Mouse (Mus musculus) heart, postnatal 0 days (tissue): ENCODE results near the gene Il4ra. TPM values are rescaled to one million over a fixed set of nuclear protein-coding genes. Genes with fewer than 3 reads are reported as not detected.

Experiments used
- ATAC-seq: fragments of 200-750 bp; cut with Nextera tagmentation; 2 replicates; pipeline ENCODE4 v1.8.0; 2017; ENCODE audit warnings: low read depth, moderate number of reproducible peaks, moderate library complexity; ENCODE audit not compliant: insufficient read depth
- DNase-seq: peaks from one replicate; pipeline ENCODE4 v3.0.0-alpha.2; 2016; ENCODE audit warnings: low spot score
- H3K27ac ChIP-seq: fragments of 300-500 bp; sonication (generic); 2 replicates; pipeline ENCODE4 v1.5.1; 2014; ENCODE audit warnings: low read depth, mild to moderate bottlenecking
- H3K27me3 ChIP-seq: fragments of 300-500 bp; sonication (generic); 2 replicates; pipeline ENCODE4 v1.6.1; 2014; ENCODE audit warnings: low read length, mixed read lengths; ENCODE audit not compliant: control insufficient read depth, insufficient read depth
- H3K36me3 ChIP-seq: fragments of 300-500 bp; sonication (generic); replicated peaks from 2 replicates; pipeline ENCODE4 v1.6.1; 2014; ENCODE audit warnings: low read length, mixed read lengths; ENCODE audit not compliant: control insufficient read depth, insufficient read depth
- H3K4me1 ChIP-seq: fragments of 300-500 bp; sonication (generic); 2 replicates; pipeline ENCODE4 v1.6.1; 2014; ENCODE audit warnings: antibody characterized with exemption; ENCODE audit not compliant: control insufficient read depth, insufficient read depth
- H3K4me2 ChIP-seq: fragments of 300-500 bp; sonication (generic); 2 replicates; pipeline ENCODE4 v1.6.1; 2014; ENCODE audit warnings: low read depth, mild to moderate bottlenecking, low read length, moderate library complexity
- H3K4me3 ChIP-seq: fragments of 300-500 bp; sonication (generic); 2 replicates; pipeline ENCODE4 v1.5.1; 2014; ENCODE audit warnings: low read depth, low read length
- H3K9ac ChIP-seq: fragments of 300-500 bp; sonication (generic); replicated peaks from 2 replicates; pipeline ENCODE4 v1.6.1; 2014; ENCODE audit warnings: low read depth, low read length, mixed read lengths
- H3K9me3 ChIP-seq: fragments of 300-500 bp; sonication (generic); replicated peaks from 2 replicates; pipeline ENCODE4 v1.6.1; 2016; ENCODE audit warnings: low read length; ENCODE audit not compliant: control insufficient read depth
- CTCF ChIP-seq: IDR thresholded peaks from 2 replicates; pipeline ENCODE4 v1.5.1; 2016; ENCODE audit warnings: antibody characterized with exemption, control low read depth, low read depth
- EP300 ChIP-seq: IDR thresholded peaks from 2 replicates; pipeline ENCODE4 v1.6.1; 2016; ENCODE audit warnings: antibody characterized with exemption, low read depth
- WGBS: fragments of 180-500 bp; shearing (Covaris S2); extraction: QIAGEN DNeasy Blood & Tissue Kit; methylation state at CpG from one replicate; pipeline ENCODE4 v1.1.7; 2014; 5-methylcytosine and 5-hydroxymethylcytosine counted together
- polyA plus RNA-seq: library from polyadenylated mRNA; unstranded; fragments of >200 nt; fragmentation: Nextera tagmentation; extraction: Ambion mirVana; gene quantifications from 2 replicates; pipeline ENCODE4 v1.2.1, GENCODE M21; 2015
- total RNA-seq: library from RNA; depleted of rRNA; stranded (reverse); fragments of >200 nt; gene quantifications from 2 replicates; pipeline ENCODE4 v1.2.3, GENCODE M21; 2014; ENCODE audit warnings: low replicate concordance; rRNA removed

The Il4ra gene
- total and polyA plus RNA-seq, 2 experiments from 2014 or later: 4.8 to 30.7 TPM

DNA sequence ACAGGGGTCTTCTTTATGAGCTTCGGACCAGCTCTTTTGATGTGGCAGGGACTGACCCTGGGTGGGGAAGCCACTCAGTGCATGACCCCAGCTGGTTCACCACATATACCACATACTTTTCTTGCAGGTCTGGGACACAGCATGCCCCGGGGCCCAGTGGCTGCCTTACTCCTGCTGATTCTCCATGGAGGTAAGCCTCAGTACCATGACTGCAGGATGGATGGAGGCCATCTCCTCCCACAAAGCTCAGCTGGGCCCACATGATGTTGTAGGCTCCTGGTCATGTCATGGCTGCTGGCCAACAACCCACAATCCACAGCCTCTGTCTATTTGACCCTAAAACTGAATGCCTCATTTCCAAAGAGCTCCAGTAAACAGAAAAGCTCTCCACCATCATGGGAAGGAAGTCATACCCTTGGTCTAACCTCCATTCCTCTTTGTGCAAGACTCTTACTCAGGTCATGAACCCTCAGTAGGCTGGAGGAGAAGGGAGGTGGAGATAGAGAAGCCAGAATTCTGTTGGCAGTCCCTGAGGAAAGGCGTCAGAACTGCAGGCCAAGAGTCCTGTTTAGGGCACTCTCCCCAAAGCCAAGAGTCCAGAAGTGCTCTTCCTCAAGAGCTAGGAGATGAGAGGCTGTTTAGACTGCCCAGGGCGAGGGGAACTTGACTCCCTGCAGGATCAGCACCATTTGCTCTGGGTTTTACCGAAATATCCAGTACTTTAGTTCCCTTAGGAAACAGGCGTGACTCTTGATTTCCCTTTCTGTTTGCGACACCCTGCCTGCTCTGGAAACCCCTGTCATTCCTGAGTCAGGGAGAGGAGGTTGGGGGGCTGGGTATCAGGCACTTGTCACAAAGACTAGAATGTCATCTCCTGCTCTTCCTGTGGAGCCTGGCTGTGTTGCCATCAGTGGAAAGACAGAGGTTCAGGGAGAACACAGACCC is 71.1 kb downstream of the Il4ra start:
- Histone ChIP-seq H3K4me3 (no peak overlapping the region), H3K9ac (no peak overlapping the region), H3K36me3 (no peaks in the 10 kb centered on the region), H3K27ac (no peak overlapping the region), H3K9me3 (no peaks in the 10 kb centered on the region), H3K4me2 (no peak overlapping the region), H3K4me1 (no peaks in the 10 kb centered on the region), H3K27me3 (no peaks in the 10 kb centered on the region)
- DNase-seq (no peak), ATAC-seq (no peak)
- WGBS: 61% methylated on average over 7 of the region's 7 CpGs
- TF ChIP-seq CTCF (no peak), EP300 (no peak)

DNA sequence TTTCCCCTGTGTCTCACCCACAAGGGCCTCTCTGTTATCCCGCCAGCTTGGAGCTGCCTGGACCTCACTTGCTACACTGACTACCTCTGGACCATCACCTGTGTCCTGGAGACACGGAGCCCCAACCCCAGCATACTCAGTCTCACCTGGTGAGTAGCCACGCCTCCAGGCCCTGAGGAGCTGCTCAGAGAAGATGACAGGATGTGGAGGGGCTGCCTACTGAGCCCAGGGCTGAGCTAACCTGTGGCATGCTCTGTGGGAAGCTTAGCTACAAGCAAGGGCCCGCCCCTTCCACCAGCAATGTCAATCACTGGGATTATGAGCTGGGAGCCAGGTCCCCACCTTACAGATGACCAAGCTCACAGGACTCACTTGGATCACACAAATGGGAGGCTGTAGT is 73.3 kb downstream of the Il4ra start:
- Histone ChIP-seq H3K4me1 (no peaks in the 10 kb centered on the region), H3K9me3 (peaks cover 8% of the 10 kb centered on the region), H3K27ac (no peak overlapping the region), H3K36me3 (no peaks in the 10 kb centered on the region), H3K4me2 (no peak overlapping the region), H3K4me3 (no peak overlapping the region), H3K27me3 (no peaks in the 10 kb centered on the region), H3K9ac (no peak overlapping the region)
- ATAC-seq: no peak
- no peak for DNase-seq
- TF ChIP-seq CTCF (no peak), EP300 (no peak)
- 81% methylated on average over 4 of the region's 4 CpGs for WGBS

DNA sequence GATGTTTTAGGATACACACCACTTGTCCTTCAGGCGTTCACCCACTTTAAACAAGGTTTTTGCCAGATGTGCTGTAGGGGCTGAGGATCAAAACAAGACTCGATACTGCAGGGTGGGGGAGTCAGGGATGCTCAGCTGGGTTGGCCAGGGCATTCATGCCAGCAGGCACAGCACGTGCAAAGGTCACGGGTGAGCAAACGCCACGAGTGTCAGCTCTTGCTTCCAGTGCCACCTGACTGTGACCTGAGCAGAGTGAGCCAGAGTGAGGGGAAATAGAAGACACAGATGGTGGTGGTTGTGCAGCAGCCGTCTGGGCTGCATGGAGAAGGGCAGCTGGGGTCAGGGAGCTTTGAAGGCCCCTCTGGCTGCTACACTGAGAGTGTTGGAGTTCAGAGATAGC is 73.9 kb downstream of the Il4ra start:
- H3K4me2 ChIP-seq: no peak overlapping the region
- no peaks in the 10 kb centered on the region for H3K4me1 ChIP-seq
- no peaks in the 10 kb centered on the region for H3K36me3 ChIP-seq
- peaks cover 8% of the 10 kb centered on the region for H3K9me3 ChIP-seq
- H3K27ac ChIP-seq: no peak overlapping the region
- TF ChIP-seq EP300 (no peak), CTCF (no peak)
- no peak overlapping the region for H3K9ac ChIP-seq
- H3K4me3 ChIP-seq: no peak overlapping the region
- H3K27me3 ChIP-seq: no peaks in the 10 kb centered on the region
- ATAC-seq (no peak), DNase-seq (no peak)
- 63% methylated on average over 7 of the region's 7 CpGs for whole genome bisulfite sequencing

Other genes with a start within 250 kb of the Il4ra start
- gene Kdm8, start 107.4 kb upstream of the Il4ra start, total RNA-seq: 4.0 and 6.8 TPM in 2 replicates
- gene Kdm8, start 107.4 kb upstream of the Il4ra start, polyA plus RNA-seq: 3.7 and 3.8 TPM in 2 replicates
- gene Nsmce1, start 60.5 kb upstream of the Il4ra start, total RNA-seq: 37.0 and 50.3 TPM in 2 replicates
- 96.0 and 96.4 TPM in 2 replicates for gene Nsmce1, start 60.5 kb upstream of the Il4ra start, polyA plus RNA-seq
- gene Il21r, start 51.3 kb downstream of the Il4ra start, total RNA-seq: 0.19 TPM in 1 of 2 replicates, not detected in the other
- gene Il21r, start 51.3 kb downstream of the Il4ra start, polyA plus RNA-seq: 0.12 and 0.19 TPM in 2 replicates
- 66.6 and 70.8 TPM in 2 replicates for gene Gtf3c1, start 155.7 kb downstream of the Il4ra start, total RNA-seq
- gene Gtf3c1, start 155.7 kb downstream of the Il4ra start, polyA plus RNA-seq: 14.5 and 14.9 TPM in 2 replicates
- gene D430042O09Rik, start 155.8 kb downstream of the Il4ra start, total RNA-seq: 19.1 and 23.9 TPM in 2 replicates
- 3.4 and 4.5 TPM in 2 replicates for gene D430042O09Rik, start 155.8 kb downstream of the Il4ra start, polyA plus RNA-seq